Mouse (Mus musculus): ENCODE measurements around the gene Tcf7l1. TPM values are rescaled to one million over a fixed set of nuclear protein-coding genes. Genes with fewer than 3 reads are reported as not detected.

The Tcf7l1 gene
- total RNA-seq, 1 experiment, result 14.5 TPM

GRCm38 (mm10) chr6:72644576-72644975, 144.5 kb downstream of the Tcf7l1 start:
- no peak overlapping the region for H3K4me3 ChIP-seq (ENCODE audit: insufficient read depth in 1 of 2, low read depth in 1 of 2, low read length in 2 of 2, poor library complexity in 1 of 2, severe bottlenecking in 1 of 2)
- H3K9ac ChIP-seq (ENCODE audit: insufficient read depth, low read depth, low read length, poor library complexity, severe bottlenecking), result no peak overlapping the region
- in situ Hi-C loops (cut with MboI; ENCODE audit: low sequenced_read_pairs in 2 of 2, unreplicated experiment in 2 of 2), result no loop called here
- H3K36me3 ChIP-seq (ENCODE audit: control insufficient read depth, insufficient read depth, low read length, poor library complexity, severe bottlenecking), result peaks cover 2% of the 10 kb centered on the region
- TF ChIP-seq CHD2 (IDR thresholded peaks at IDR 0.05; ENCODE audit: low read depth, low read length) (no peak), ZC3H11A (IDR thresholded peaks at IDR 0.05; ENCODE audit: borderline replicate concordance, low read depth, low read length) (no peak), HCFC1 (IDR thresholded peaks at IDR 0.05; ENCODE audit: borderline replicate concordance, insufficient read depth, low read length) (no peak), MAFK (IDR thresholded peaks at IDR 0.05; ENCODE audit: insufficient read depth, low read depth, low read length) (no peak), ZNF384 (IDR thresholded peaks at IDR 0.05; ENCODE audit: low read depth, low read length) (no peak)
- H3K9me3 ChIP-seq (ENCODE audit: control insufficient read depth, insufficient read depth, low read depth, low read length), result no peaks in the 10 kb centered on the region
- no peak for DNase-seq (ENCODE audit: low read depth, low spot score)
- no peak overlapping the region for H3K27ac ChIP-seq (ENCODE audit: insufficient read depth, low read depth, low read length, poor library complexity, severe bottlenecking)
- H3K4me1 ChIP-seq (ENCODE audit: control insufficient read depth in 2 of 2, insufficient read depth in 2 of 2, low read length in 2 of 2, poor library complexity in 1 of 2), result peaks cover 8% of the 10 kb centered on the region in 2 experiments; a peak in 2 of 4 replicates

- peaks cover 0 to 2% of the 10 kb centered on the region in 2 experiments; a peak in 2 of 4 replicates for H3K4me1 ChIP-seq (ENCODE audit: control insufficient read depth in 2 of 2, insufficient read depth in 2 of 2, low read length in 2 of 2, poor library complexity in 1 of 2)
- H3K9ac ChIP-seq (ENCODE audit: insufficient read depth, low read depth, low read length, poor library complexity, severe bottlenecking), result no peak overlapping the region
- H3K27ac ChIP-seq (ENCODE audit: insufficient read depth, low read depth, low read length, poor library complexity, severe bottlenecking), result no peak overlapping the region
- H3K36me3 ChIP-seq (ENCODE audit: control insufficient read depth, insufficient read depth, low read length, poor library complexity, severe bottlenecking), result no peaks in the 10 kb centered on the region; the same call in 1 of the 2 replicates
- no peaks in the 10 kb centered on the region for H3K9me3 ChIP-seq (ENCODE audit: control insufficient read depth, insufficient read depth, low read depth, low read length)
- no peak overlapping the region for H3K4me3 ChIP-seq (ENCODE audit: insufficient read depth in 1 of 2, low read depth in 1 of 2, low read length in 2 of 2, poor library complexity in 1 of 2, severe bottlenecking in 1 of 2)
- in situ Hi-C loops (cut with MboI; ENCODE audit: low sequenced_read_pairs in 2 of 2, unreplicated experiment in 2 of 2), result no loop called here
- DNase-seq (ENCODE audit: low read depth, low spot score), result no peak
- TF ChIP-seq ZNF384 (IDR thresholded peaks at IDR 0.05; ENCODE audit: low read depth, low read length) (no peak), MAFK (IDR thresholded peaks at IDR 0.05; ENCODE audit: insufficient read depth, low read depth, low read length) (no peak), CHD2 (IDR thresholded peaks at IDR 0.05; ENCODE audit: low read depth, low read length) (no peak), HCFC1 (IDR thresholded peaks at IDR 0.05; ENCODE audit: borderline replicate concordance, insufficient read depth, low read length) (no peak), ZC3H11A (IDR thresholded peaks at IDR 0.05; ENCODE audit: borderline replicate concordance, low read depth, low read length) (no peak)
Observed at GRCm38 (mm10) chr6:72641218-72641954, 147.7 kb downstream of the Tcf7l1 start.

GRCm38 (mm10) chr6:72636940-72637339, 152.1 kb downstream of the Tcf7l1 start:
- Histone ChIP-seq H3K27ac (ENCODE audit: insufficient read depth, low read depth, low read length, poor library complexity, severe bottlenecking) (no peak overlapping the region), H3K4me1 (ENCODE audit: control insufficient read depth in 2 of 2, insufficient read depth in 2 of 2, low read length in 2 of 2, poor library complexity in 1 of 2) (peaks cover 2 to 3% of the 10 kb centered on the region in 2 experiments; a peak in 3 of 4 replicates), H3K9me3 (ENCODE audit: control insufficient read depth, insufficient read depth, low read depth, low read length) (no peaks in the 10 kb centered on the region), H3K4me3 (ENCODE audit: insufficient read depth in 1 of 2, low read depth in 1 of 2, low read length in 2 of 2, poor library complexity in 1 of 2, severe bottlenecking in 1 of 2) (no peak overlapping the region), H3K9ac (ENCODE audit: insufficient read depth, low read depth, low read length, poor library complexity, severe bottlenecking) (no peak overlapping the region), H3K36me3 (ENCODE audit: control insufficient read depth, insufficient read depth, low read length, poor library complexity, severe bottlenecking) (peaks cover 2% of the 10 kb centered on the region; the same call in 1 of the 2 replicates)
- TF ChIP-seq HCFC1 (IDR thresholded peaks at IDR 0.05; ENCODE audit: borderline replicate concordance, insufficient read depth, low read length), result no peak
- TF ChIP-seq ZC3H11A (IDR thresholded peaks at IDR 0.05; ENCODE audit: borderline replicate concordance, low read depth, low read length), result no peak
- in situ Hi-C loops (cut with MboI; ENCODE audit: low sequenced_read_pairs in 2 of 2, unreplicated experiment in 2 of 2), result no loop called here
- DNase-seq (ENCODE audit: low read depth, low spot score), result no peak

- in situ Hi-C loops (cut with MboI; ENCODE audit: low sequenced_read_pairs in 2 of 2, unreplicated experiment in 2 of 2), result no loop called here
- Histone ChIP-seq H3K36me3 (ENCODE audit: control insufficient read depth, insufficient read depth, low read length, poor library complexity, severe bottlenecking) (peaks cover 8% of the 10 kb centered on the region; the same call in 1 of the 2 replicates), H3K4me1 (ENCODE audit: control insufficient read depth in 2 of 2, insufficient read depth in 2 of 2, low read length in 2 of 2, poor library complexity in 1 of 2) (peaks cover 0 to 3% of the 10 kb centered on the region in 2 experiments; a peak in 2 of 4 replicates), H3K4me3 (ENCODE audit: insufficient read depth in 1 of 2, low read depth in 1 of 2, low read length in 2 of 2, poor library complexity in 1 of 2, severe bottlenecking in 1 of 2) (no peak overlapping the region), H3K9me3 (ENCODE audit: control insufficient read depth, insufficient read depth, low read depth, low read length) (no peaks in the 10 kb centered on the region), H3K27ac (ENCODE audit: insufficient read depth, low read depth, low read length, poor library complexity, severe bottlenecking) (no peak overlapping the region), H3K9ac (ENCODE audit: insufficient read depth, low read depth, low read length, poor library complexity, severe bottlenecking) (no peak overlapping the region)
- no peak for TF ChIP-seq HCFC1 (IDR thresholded peaks at IDR 0.05; ENCODE audit: borderline replicate concordance, insufficient read depth, low read length)
- TF ChIP-seq ZC3H11A (IDR thresholded peaks at IDR 0.05; ENCODE audit: borderline replicate concordance, low read depth, low read length), result peak; percentile 39
- no peak for TF ChIP-seq CHD2 (IDR thresholded peaks at IDR 0.05; ENCODE audit: low read depth, low read length)
- TF ChIP-seq MAFK (IDR thresholded peaks at IDR 0.05; ENCODE audit: insufficient read depth, low read depth, low read length), result no peak
- no peak for DNase-seq (ENCODE audit: low read depth, low spot score)
Observed at GRCm38 (mm10) chr6:72635760-72636431, 153.2 kb downstream of the Tcf7l1 start.
